Mouse (Mus musculus): ENCODE data around the gene Gse1. TPM values are rescaled to one million over a fixed set of nuclear protein-coding genes. Genes with fewer than 3 reads are reported as not detected.

Gse1 gene
- total and polyA plus RNA-seq, 3 experiments, result 23.6 to 128 (median 66.9) TPM

DNA sequence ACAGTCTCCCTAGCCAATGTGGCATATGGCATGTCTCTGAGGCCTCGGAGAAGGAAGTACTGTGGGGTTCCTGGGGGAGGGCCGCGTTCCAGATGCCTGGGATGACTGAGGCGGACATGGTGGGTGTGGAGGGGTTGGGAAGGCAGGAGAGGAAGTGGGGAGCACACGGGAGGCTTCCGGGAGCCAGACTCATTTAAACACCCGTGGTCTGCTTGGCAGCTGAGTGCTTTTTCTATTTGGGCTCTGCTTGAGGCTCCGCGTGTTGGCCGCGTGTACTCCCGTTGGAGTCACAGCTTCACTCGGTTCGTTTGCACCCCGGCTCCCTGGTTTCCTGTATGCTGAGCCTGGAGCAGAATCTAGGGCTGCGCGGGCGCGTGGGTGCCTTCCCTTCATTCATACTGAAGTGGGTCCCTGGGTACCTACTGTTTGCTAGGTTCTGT, 40.3 kb downstream of the Gse1 start:
- Histone ChIP-seq H3K9ac (ENCODE audit: control insufficient read depth, low read depth, low read length, poor library complexity, severe bottlenecking) (no peak overlapping the region), H3K36me3 (ENCODE audit: control insufficient read depth in 1 of 2, insufficient read depth in 2 of 2, low read length in 2 of 2) (no peaks in the 10 kb centered on the region), H3K9me3 (replicated peaks; ENCODE audit: insufficient read depth, low read length) (no peaks in the 10 kb centered on the region), H3K27me3 (ENCODE audit: control insufficient read depth in 1 of 2, insufficient read depth in 2 of 2, low read length in 2 of 2) (peaks cover 0 to 3% of the 10 kb centered on the region in 2 experiments; a peak in 1 of 4 replicates), H3K79me2 (ENCODE audit: control insufficient read depth, insufficient read depth, low read length, poor library complexity) (no peaks in the 10 kb centered on the region), H3K4me3 (ENCODE audit: control insufficient read depth in 1 of 2, insufficient read depth in 1 of 2, low read depth in 2 of 2, low read length in 2 of 2) (no peak overlapping the region), H3K4me1 (ENCODE audit: control insufficient read depth in 1 of 2, insufficient read depth in 2 of 2, low read length in 2 of 2) (no peaks in the 10 kb centered on the region), H3K27ac (ENCODE audit: control insufficient read depth, low read depth, low read length) (no peak overlapping the region)
- TF ChIP-seq BHLHE40 (IDR thresholded peaks at IDR 0.05; ENCODE audit: borderline replicate concordance, low read depth, low read length) (no peak), MYB (IDR thresholded peaks at IDR 0.05; ENCODE audit: low read depth, low read length) (no peak), RAD21 (IDR thresholded peaks at IDR 0.05; ENCODE audit: low read depth, low read length) (no peak), NRF1 (IDR thresholded peaks at IDR 0.05; ENCODE audit: insufficient read depth, low read depth, low read length, poor library complexity, severe bottlenecking) (no peak), GATA1 (IDR thresholded peaks at IDR 0.05; ENCODE audit: low read depth, low read length) (no peak), ZC3H11A (IDR thresholded peaks at IDR 0.05; ENCODE audit: low read depth, low read length) (no peak), TBP (IDR thresholded peaks at IDR 0.05; ENCODE audit: low read depth, low read length) (no peak), E2F4 (IDR thresholded peaks at IDR 0.05; ENCODE audit: borderline replicate concordance, low read depth, low read length) (no peak), CHD1 (IDR thresholded peaks at IDR 0.05; ENCODE audit: low read depth, low read length) (no peak), ZKSCAN1 (IDR thresholded peaks at IDR 0.05; ENCODE audit: low read depth, low read length) (no peak), ETS1 (IDR thresholded peaks at IDR 0.05; ENCODE audit: low read depth, low read length) (no peak), POLR2AphosphoS5 (IDR thresholded peaks at IDR 0.05; ENCODE audit: borderline replicate concordance, low read depth, low read length) (no peak), ZNF384 (IDR thresholded peaks at IDR 0.05; ENCODE audit: low read depth, low read length) (no peak), RCOR1 (IDR thresholded peaks at IDR 0.05; ENCODE audit: low read depth, low read length) (no peak), TAL1 (IDR thresholded peaks at IDR 0.05; ENCODE audit: low read length) (no peak), UBTF (IDR thresholded peaks at IDR 0.05; ENCODE audit: borderline replicate concordance, insufficient read depth, low read depth, low read length) (no peak), KAT2A (conservative IDR thresholded peaks at IDR 0.05; ENCODE audit: low read depth, low read length) (no peak)
- no peak for DNase-seq (ENCODE audit: low read depth, low spot score)

DNA sequence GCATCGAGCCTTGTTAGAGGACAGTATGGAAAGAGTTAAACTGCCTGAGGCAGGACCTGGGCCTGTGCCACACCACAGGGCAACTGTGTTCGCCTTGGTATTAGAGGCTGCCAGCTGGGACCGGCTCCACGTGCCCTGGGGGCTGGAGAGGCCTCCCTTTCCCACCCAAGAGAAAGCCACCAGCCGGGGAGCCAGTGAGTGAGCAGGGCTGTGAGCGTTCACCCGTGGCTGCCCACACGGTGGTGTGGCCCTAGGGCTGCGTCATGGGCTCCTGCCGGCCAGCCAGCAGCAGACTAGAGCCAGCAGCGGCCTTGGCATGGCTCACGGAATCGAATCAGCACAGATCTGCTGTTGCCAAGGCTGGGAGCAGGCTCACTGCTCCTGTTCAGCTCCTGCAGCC, 42.2 kb downstream of the Gse1 start:
- Histone ChIP-seq H3K4me3 (ENCODE audit: control insufficient read depth in 1 of 2, insufficient read depth in 1 of 2, low read depth in 2 of 2, low read length in 2 of 2) (no peak overlapping the region), H3K36me3 (ENCODE audit: control insufficient read depth in 1 of 2, insufficient read depth in 2 of 2, low read length in 2 of 2) (no peaks in the 10 kb centered on the region), H3K9me3 (replicated peaks; ENCODE audit: insufficient read depth, low read length) (no peaks in the 10 kb centered on the region), H3K27ac (ENCODE audit: control insufficient read depth, low read depth, low read length) (no peak overlapping the region), H3K4me1 (ENCODE audit: control insufficient read depth in 1 of 2, insufficient read depth in 2 of 2, low read length in 2 of 2) (no peaks in the 10 kb centered on the region), H3K27me3 (ENCODE audit: control insufficient read depth in 1 of 2, insufficient read depth in 2 of 2, low read length in 2 of 2) (no peaks in the 10 kb centered on the region), H3K79me2 (ENCODE audit: control insufficient read depth, insufficient read depth, low read length, poor library complexity) (no peaks in the 10 kb centered on the region), H3K9ac (ENCODE audit: control insufficient read depth, low read depth, low read length, poor library complexity, severe bottlenecking) (no peak overlapping the region)
- DNase-seq (ENCODE audit: low read depth, low spot score), result no peak
- TF ChIP-seq NRF1 (IDR thresholded peaks at IDR 0.05; ENCODE audit: insufficient read depth, low read depth, low read length, poor library complexity, severe bottlenecking) (no peak), UBTF (IDR thresholded peaks at IDR 0.05; ENCODE audit: borderline replicate concordance, insufficient read depth, low read depth, low read length) (no peak), POLR2A (IDR thresholded peaks at IDR 0.05; ENCODE audit: control insufficient read depth in 1 of 2, insufficient read depth in 1 of 2, low read depth in 1 of 2, low read length in 2 of 2, poor library complexity in 1 of 2) (no peak)

Measured in MEL (cell line).